Mouse (Mus musculus): ENCODE results near the gene Mgll. TPM values are rescaled to one million over a fixed set of nuclear protein-coding genes. Genes with fewer than 3 reads are reported as not detected.

The Mgll gene
- polyA plus RNA-seq, 1 experiment: not detected

- Histone ChIP-seq H3K4me1 (ENCODE audit: control insufficient read depth, insufficient read depth, low read length) (peaks cover 21% of the 10 kb centered on the region), H3K4me3 (ENCODE audit: insufficient read depth, low read depth, low read length) (no peak overlapping the region), H3K27ac (ENCODE audit: insufficient read depth, low read depth, low read length) (no peak overlapping the region)
- TF ChIP-seq POLR2A (IDR thresholded peaks at IDR 0.05; ENCODE audit: insufficient read depth, low read depth, low read length) (no peak), CTCF (IDR thresholded peaks at IDR 0.05; ENCODE audit: insufficient read depth, low read depth, low read length) (no peak)
- 94% methylated on average over 4 of the region's 4 CpGs for WGBS
These were observed 105.4 kb downstream of the Mgll start for GRCm38 (mm10) chr6:88829579-88829978.

- no peak overlapping the region for H3K27ac ChIP-seq (ENCODE audit: insufficient read depth, low read depth, low read length)
- peaks cover 21% of the 10 kb centered on the region for H3K4me1 ChIP-seq (ENCODE audit: control insufficient read depth, insufficient read depth, low read length)
- TF ChIP-seq CTCF (IDR thresholded peaks at IDR 0.05; ENCODE audit: insufficient read depth, low read depth, low read length) (no peak), POLR2A (IDR thresholded peaks at IDR 0.05; ENCODE audit: insufficient read depth, low read depth, low read length) (no peak)
- 91% methylated on average over 6 of the region's 6 CpGs for WGBS
- H3K4me3 ChIP-seq (ENCODE audit: insufficient read depth, low read depth, low read length): no peak overlapping the region
These were observed 106.0 kb downstream of the Mgll start for GRCm38 (mm10) chr6:88830112-88830702.

GRCm38 (mm10) chr6:88831456-88831855 lies 107.2 kb downstream of the Mgll start:
- peak; percentile 20; the same call in 1 of the 2 replicates for TF ChIP-seq CTCF (IDR thresholded peaks at IDR 0.05; ENCODE audit: insufficient read depth, low read depth, low read length)
- TF ChIP-seq POLR2A (IDR thresholded peaks at IDR 0.05; ENCODE audit: insufficient read depth, low read depth, low read length): no peak
- no peak overlapping the region for H3K4me3 ChIP-seq (ENCODE audit: insufficient read depth, low read depth, low read length)
- peaks cover 20% of the 10 kb centered on the region for H3K4me1 ChIP-seq (ENCODE audit: control insufficient read depth, insufficient read depth, low read length)
- H3K27ac ChIP-seq (ENCODE audit: insufficient read depth, low read depth, low read length): no peak overlapping the region
- WGBS: 25% methylated on average over 8 of the region's 8 CpGs

GRCm38 (mm10) chr6:88832663-88833062 lies 108.5 kb downstream of the Mgll start:
- Histone ChIP-seq H3K4me3 (ENCODE audit: insufficient read depth, low read depth, low read length) (no peak overlapping the region), H3K27ac (ENCODE audit: insufficient read depth, low read depth, low read length) (no peak overlapping the region), H3K4me1 (ENCODE audit: control insufficient read depth, insufficient read depth, low read length) (peaks cover 8% of the 10 kb centered on the region; the same call in 1 of the 2 replicates)
- WGBS: 66% methylated on average over 5 of the region's 5 CpGs
- TF ChIP-seq CTCF (IDR thresholded peaks at IDR 0.05; ENCODE audit: insufficient read depth, low read depth, low read length) (no peak), POLR2A (IDR thresholded peaks at IDR 0.05; ENCODE audit: insufficient read depth, low read depth, low read length) (no peak)

- TF ChIP-seq CTCF (IDR thresholded peaks at IDR 0.05; ENCODE audit: insufficient read depth, low read depth, low read length) (no peak), POLR2A (IDR thresholded peaks at IDR 0.05; ENCODE audit: insufficient read depth, low read depth, low read length) (no peak)
- Histone ChIP-seq H3K27ac (ENCODE audit: insufficient read depth, low read depth, low read length) (no peak overlapping the region), H3K4me1 (ENCODE audit: control insufficient read depth, insufficient read depth, low read length) (no peaks in the 10 kb centered on the region), H3K4me3 (ENCODE audit: insufficient read depth, low read depth, low read length) (no peak overlapping the region)
- 81% methylated on average over 5 of the region's 5 CpGs for WGBS
These were observed 109.3 kb downstream of the Mgll start for GRCm38 (mm10) chr6:88833340-88834140.

- H3K4me3 ChIP-seq (ENCODE audit: insufficient read depth, low read depth, low read length): no peak overlapping the region
- no peak overlapping the region for H3K27ac ChIP-seq (ENCODE audit: insufficient read depth, low read depth, low read length)
- WGBS: 78% methylated on average over 5 of the region's 5 CpGs
- peaks cover 5% of the 10 kb centered on the region; the same call in 1 of the 2 replicates for H3K4me1 ChIP-seq (ENCODE audit: control insufficient read depth, insufficient read depth, low read length)
- no peak for TF ChIP-seq POLR2A (IDR thresholded peaks at IDR 0.05; ENCODE audit: insufficient read depth, low read depth, low read length)
- no peak for TF ChIP-seq CTCF (IDR thresholded peaks at IDR 0.05; ENCODE audit: insufficient read depth, low read depth, low read length)
These were observed 110.8 kb downstream of the Mgll start for GRCm38 (mm10) chr6:88835047-88835446.

GRCm38 (mm10) chr6:88836178-88836819 lies 112.1 kb downstream of the Mgll start:
- no peak for TF ChIP-seq POLR2A (IDR thresholded peaks at IDR 0.05; ENCODE audit: insufficient read depth, low read depth, low read length)
- TF ChIP-seq CTCF (IDR thresholded peaks at IDR 0.05; ENCODE audit: insufficient read depth, low read depth, low read length): no peak
- Histone ChIP-seq H3K27ac (ENCODE audit: insufficient read depth, low read depth, low read length) (no peak overlapping the region), H3K4me3 (ENCODE audit: insufficient read depth, low read depth, low read length) (no peak overlapping the region), H3K4me1 (ENCODE audit: control insufficient read depth, insufficient read depth, low read length) (peaks cover 15% of the 10 kb centered on the region)
- WGBS: 84% methylated on average over 28 of the region's 28 CpGs

GRCm38 (mm10) chr6:88837999-88838398 lies 113.8 kb downstream of the Mgll start:
- 90% methylated on average over 12 of the region's 12 CpGs for WGBS
- Histone ChIP-seq H3K4me1 (ENCODE audit: control insufficient read depth, insufficient read depth, low read length) (peaks cover 21% of the 10 kb centered on the region), H3K4me3 (ENCODE audit: insufficient read depth, low read depth, low read length) (no peak overlapping the region), H3K27ac (ENCODE audit: insufficient read depth, low read depth, low read length) (no peak overlapping the region)
- no peak for TF ChIP-seq CTCF (IDR thresholded peaks at IDR 0.05; ENCODE audit: insufficient read depth, low read depth, low read length)
- no peak for TF ChIP-seq POLR2A (IDR thresholded peaks at IDR 0.05; ENCODE audit: insufficient read depth, low read depth, low read length)

GRCm38 (mm10) chr6:88838613-88839012 lies 114.4 kb downstream of the Mgll start:
- no peak overlapping the region for H3K27ac ChIP-seq (ENCODE audit: insufficient read depth, low read depth, low read length)
- WGBS: 92% methylated on average over 10 of the region's 10 CpGs
- TF ChIP-seq CTCF (IDR thresholded peaks at IDR 0.05; ENCODE audit: insufficient read depth, low read depth, low read length) (no peak), POLR2A (IDR thresholded peaks at IDR 0.05; ENCODE audit: insufficient read depth, low read depth, low read length) (no peak)

More at GRCm38 (mm10) chr6:88838613-88839012, 114.4 kb downstream of the Mgll start:
- Histone ChIP-seq H3K4me1 (ENCODE audit: control insufficient read depth, insufficient read depth, low read length) (peaks cover 26% of the 10 kb centered on the region), H3K4me3 (ENCODE audit: insufficient read depth, low read depth, low read length) (no peak overlapping the region)

Data from olfactory bulb, adult 2 months (tissue).